Mouse (Mus musculus): Measurements from ENCODE around the gene Ptprn2.

DNA sequence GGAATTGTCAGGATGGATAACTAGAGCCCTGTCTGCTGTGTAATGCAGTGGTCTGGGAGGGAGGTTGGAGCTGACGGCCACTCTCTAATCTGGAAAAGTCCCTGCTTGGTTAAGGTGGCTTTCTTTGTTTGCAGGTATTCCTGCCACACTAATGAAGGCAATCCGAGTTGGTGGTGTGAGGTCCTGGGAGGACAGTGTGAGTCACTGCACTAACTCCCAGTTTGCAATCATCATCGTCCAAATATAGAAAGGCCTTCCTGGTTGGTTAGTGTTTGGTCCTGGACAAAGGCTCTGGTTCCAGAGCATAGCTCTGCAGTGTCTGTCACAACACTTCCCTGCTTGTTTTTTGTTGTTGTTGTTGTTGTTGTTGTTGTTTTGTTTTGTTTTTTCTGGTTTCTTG, 102.0 kb downstream of the Ptprn2 start:
- TF ChIP-seq POLR2A (IDR thresholded peaks at IDR 0.05; ENCODE audit: insufficient read length, low read depth) (no peak), TCF12 (IDR thresholded peaks at IDR 0.05; ENCODE audit: insufficient read depth, poor library complexity, severe bottlenecking) (no peak), POLR2AphosphoS2 (IDR thresholded peaks at IDR 0.05; ENCODE audit: insufficient read length, low read depth) (no peak), TCF3 (IDR thresholded peaks at IDR 0.05; ENCODE audit: insufficient read length, low read depth) (no peak), MYOG (IDR thresholded peaks at IDR 0.05; ENCODE audit: control insufficient read depth in 1 of 3, insufficient read depth in 1 of 3, insufficient read length in 2 of 3, low read depth in 2 of 3) (no peak), E2F4 (IDR thresholded peaks at IDR 0.05; ENCODE audit: insufficient read depth) (no peak), MAX (IDR thresholded peaks at IDR 0.05; ENCODE audit: low read depth) (no peak), CEBPB (IDR thresholded peaks at IDR 0.05; ENCODE audit: insufficient read depth, poor library complexity, severe bottlenecking) (no peak), REST (IDR thresholded peaks at IDR 0.05; ENCODE audit: insufficient read depth, insufficient read length) (no peak), USF1 (IDR thresholded peaks at IDR 0.05; ENCODE audit: low read depth) (no peak), MYOD1 (IDR thresholded peaks at IDR 0.05; ENCODE audit: control insufficient read depth in 1 of 3, insufficient read length in 2 of 3, low read depth in 2 of 3) (no peak)
